Mouse (Mus musculus): Measurements from ENCODE around the gene Chchd3. TPM values are rescaled to one million over a fixed set of nuclear protein-coding genes. Genes with fewer than 3 reads are reported as not detected.
A peak's percentile ranks its signal among the peaks of the same experiment; 100 is the strongest.

The Chchd3 gene
- total RNA-seq, 2 experiments from 2014 or later: 94.9 to 103 TPM

DNA sequence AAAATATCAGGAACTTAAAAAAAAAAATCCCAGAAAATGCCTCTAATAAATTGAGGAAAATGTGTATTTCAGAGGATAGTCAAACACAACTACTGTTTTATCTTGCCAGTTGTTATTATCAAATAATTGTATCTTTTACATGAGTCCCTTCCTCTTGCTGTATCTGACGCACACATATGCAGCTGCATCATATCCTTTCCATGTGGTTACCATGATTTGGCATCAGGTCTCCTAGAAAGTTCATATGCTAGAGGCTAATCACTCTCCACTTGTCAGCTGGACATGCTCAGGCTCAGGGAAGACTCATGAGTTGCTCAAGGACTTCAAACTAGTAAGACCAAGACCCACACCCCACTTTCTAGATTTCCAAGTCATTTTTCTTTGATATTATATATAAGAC is 122.4 kb downstream of the Chchd3 start:
- no peak for DNase-seq (ENCODE audit: extremely low spot score in 1 of 2, low spot score in 1 of 2)

DNA sequence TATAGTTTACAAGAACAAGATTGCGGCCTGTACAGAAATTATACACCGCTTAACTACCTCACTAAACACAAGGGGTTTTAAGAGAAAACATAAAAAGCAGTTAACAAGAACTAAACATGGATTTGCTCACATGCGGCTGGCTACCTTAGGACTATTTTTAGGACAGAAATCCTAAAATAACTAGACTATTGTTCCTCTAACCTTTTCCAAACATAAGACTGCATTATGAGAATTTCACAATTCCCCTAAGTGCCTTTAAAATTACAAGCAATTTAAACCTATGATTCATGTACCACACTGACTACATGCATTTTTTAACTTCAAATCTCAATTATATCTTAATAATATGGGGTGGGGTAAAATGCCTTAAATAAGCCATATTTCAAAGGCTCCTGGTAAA is 123.3 kb downstream of the Chchd3 start:
- no peak for DNase-seq (ENCODE audit: extremely low spot score in 1 of 2, low spot score in 1 of 2)

DNA sequence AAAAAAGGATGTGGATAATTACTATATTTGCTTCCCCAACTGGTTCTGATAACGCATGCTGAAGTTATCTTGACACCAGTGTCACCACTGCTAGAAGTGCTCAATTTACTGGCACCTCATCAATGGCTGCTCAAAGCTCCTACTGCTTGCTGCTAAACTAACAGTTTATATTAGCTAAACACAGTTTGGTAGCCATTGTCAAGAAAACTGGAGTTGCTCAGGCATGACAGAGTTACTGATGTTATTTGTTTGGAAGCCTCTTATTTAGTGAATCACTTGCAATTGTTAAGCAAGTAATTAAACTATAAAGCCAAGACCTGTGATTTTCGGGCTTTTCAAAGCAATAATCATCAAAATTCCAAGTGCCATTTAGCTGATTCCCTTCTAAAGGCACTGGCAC is 123.7 kb downstream of the Chchd3 start:
- DNase-seq (ENCODE audit: extremely low spot score in 1 of 2, low spot score in 1 of 2): no peak

DNA sequence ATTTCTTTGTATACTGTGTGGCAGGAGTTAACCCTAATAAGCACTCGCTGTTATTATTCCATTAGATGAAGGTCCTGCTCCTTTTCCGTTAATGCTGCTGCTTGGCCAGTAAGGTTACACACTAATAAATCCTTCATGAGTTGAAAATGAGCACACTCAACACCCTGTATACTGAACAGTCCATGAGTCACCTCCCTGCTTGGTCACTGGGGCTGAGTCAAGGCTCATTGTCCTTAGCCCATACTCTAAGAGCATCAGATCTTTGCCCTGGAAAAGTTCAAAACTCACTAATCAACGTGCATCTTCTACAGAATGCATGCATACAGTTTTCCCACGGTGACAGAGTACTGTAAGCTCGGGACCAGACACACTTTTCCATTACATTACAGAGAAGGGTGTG is 124.5 kb downstream of the Chchd3 start:
- no peak for DNase-seq (ENCODE audit: extremely low spot score in 1 of 2, low spot score in 1 of 2)

DNA sequence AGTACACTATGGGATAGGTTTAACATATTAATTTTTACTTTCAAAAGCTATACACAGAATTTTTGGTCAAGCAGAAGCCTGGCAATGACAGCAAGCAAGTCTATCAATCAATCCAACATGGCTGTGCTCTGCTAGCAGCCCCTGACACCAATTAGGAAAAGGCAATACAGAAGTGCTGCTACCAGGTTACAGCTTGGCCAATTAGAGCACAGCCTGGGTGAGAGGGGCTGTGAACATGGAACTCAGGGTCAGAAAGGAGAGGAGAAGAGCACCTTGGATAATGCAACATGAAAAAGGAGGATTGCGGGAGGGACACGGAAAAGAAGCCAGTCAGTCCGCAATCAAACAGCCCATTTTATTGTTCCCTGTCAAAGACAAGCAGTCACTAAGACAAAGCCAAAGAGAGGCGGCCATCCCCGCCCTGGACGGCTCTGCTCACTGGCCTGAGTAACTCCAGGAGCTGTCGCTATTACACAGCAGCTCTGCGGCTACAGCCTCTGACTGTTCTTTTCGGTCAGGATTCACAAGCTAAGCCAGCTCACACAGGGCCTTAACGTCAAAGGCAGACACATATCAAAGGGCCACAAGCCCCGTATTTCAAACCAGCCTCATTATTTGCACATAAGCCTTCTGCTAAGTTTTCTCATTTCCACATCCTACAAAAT is 128.8 kb downstream of the Chchd3 start:
- DNase-seq (ENCODE audit: extremely low spot score in 1 of 2, low spot score in 1 of 2): no peak

DNA sequence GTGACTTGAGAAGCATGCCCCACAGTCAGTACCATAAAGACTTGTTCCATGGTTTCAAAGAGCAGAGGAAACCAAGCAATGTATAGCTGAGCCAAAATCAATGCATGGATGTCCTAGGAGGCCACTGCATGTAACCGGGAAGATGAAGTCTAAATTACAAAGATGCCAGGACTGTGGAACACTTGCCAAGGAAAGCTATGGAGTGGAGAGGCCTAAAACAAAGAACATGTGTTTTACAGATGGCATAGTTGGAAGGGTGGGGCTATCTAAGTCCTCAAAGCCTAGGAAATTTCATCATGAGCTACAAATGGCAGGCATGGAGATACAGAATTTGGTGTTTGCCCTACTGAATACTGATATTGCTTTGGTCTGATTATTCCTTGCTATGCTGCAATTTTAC is 137.7 kb downstream of the Chchd3 start:
- DNase-seq (ENCODE audit: extremely low spot score in 1 of 2, low spot score in 1 of 2): no peak

DNA sequence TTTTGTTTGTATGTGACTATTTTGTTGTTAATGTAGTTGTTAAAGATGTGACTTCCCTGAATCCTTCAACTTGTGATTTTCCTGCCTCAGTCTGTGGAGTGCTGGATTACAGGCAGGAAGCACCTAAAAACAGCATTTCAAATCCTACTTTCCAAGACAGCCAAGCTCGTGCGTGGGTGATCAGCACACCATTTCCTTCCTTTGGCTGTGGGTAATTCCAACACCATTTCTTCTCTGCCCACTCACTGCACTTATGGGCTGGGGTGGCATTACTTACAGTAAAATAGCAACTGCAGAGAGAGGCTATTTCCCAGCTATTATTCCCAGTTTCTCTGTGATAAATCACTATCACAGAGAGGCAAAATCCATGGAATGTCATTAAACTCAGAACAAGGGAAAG is 140.0 kb downstream of the Chchd3 start:
- DNase-seq (ENCODE audit: extremely low spot score in 1 of 2, low spot score in 1 of 2): no peak

DNA sequence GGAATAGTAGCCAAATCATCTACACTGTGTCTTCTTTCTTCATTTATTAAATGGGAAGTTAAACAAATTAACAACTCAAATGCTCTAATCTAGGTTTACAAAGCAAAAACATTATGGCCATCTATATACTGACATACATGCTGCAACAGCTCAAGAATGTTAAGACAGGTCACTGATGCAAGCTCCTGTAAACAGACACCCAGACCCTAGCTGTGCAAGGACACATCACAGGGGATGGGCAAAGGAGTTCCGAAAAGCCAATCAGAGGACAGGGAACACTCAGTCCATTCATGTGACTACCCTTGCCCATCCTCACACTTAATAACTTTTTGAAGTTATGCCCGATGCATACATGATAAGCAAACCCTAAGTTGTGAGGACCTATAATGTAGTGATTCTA is 149.4 kb downstream of the Chchd3 start:
- DNase-seq (ENCODE audit: extremely low spot score in 1 of 2, low spot score in 1 of 2): no peak

DNA sequence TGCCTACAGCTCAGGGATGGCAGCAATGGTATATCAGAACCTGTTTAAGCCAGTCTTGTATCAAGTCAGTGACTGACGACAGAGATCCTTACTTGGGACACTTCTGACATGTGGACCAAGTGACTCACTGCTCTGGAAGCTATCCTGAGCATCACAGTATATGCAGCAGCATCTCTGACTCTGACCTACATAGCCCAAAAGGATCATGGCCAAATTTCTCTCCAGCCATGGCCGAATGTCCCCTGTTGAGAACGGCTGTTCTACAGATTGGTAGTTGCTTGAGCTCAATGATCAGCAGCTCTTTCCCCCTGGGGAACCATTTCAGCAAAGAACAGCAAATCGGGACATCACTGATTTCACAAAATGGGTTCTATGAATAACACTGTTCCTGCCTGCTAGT is 161.0 kb downstream of the Chchd3 start:
- no peak for DNase-seq (ENCODE audit: extremely low spot score in 1 of 2, low spot score in 1 of 2)

DNA sequence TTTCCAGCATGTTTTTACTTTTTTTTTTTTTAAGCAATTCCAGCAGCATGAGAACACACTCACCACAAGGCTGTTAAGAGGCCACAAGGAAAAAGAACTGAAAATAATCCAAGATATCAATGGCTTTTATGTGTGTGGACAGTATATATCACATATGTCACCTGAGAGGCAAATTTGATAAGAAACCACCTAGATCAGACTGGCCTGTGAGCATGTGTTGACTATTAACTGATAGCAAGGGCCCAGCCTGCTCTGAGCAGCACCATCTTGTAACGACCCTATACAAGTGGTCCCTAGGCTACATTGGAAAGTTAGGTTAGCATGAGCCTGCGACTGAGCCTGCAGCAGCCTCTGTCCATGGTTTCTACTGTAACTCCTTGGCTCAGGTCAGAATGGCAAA is 166.0 kb downstream of the Chchd3 start:
- DNase-seq (ENCODE audit: extremely low spot score in 1 of 2, low spot score in 1 of 2): no peak

DNA sequence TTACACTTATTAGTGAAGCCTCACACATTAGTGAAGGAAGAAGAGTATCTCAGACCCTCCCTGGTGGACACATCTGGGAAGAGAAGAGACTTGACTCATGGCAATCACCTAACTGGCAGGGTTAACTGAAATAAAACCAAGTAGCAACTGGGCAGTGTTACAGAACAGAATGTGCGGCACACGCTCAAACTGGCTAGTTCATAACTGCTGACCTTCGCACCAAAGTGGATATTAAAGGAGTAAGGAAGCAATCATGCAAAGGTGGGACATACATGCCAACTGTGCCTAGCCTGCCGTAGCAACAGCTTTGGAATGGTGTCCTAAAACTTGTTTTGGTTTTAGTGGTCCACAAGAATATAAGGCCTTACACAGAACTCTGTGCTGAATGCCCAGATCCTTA is 169.3 kb downstream of the Chchd3 start:
- no peak for DNase-seq (ENCODE audit: extremely low spot score in 1 of 2, low spot score in 1 of 2)

DNA sequence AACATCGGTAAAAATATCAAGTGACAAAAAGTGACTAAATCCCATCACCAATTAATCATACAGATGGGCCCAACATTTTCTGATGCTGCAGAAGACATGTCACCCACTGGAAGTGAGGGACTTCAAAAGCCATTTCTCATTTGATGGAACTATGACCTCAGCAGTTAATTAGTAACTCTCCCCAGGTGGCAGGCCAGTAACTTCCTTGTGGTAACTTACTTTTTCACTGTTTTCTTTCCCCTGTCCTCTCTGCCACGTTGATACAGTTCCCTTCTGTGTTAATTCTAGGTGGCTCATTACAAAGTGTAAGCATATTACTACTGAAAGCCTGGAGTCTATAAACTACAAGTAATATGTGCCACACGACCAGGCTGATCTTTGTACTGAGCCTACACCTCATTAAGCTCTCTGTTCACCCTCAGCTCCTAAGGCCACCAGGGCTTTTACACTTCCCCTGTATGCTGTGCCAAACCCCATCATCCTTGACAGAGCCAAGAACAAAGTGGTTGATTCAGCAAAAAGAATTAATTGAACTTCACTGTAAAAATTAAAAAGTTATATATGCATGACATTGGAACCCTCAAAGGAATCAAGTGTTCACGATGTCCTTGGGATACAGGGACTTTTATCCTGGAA is 171.0 kb downstream of the Chchd3 start:
- no peak for DNase-seq (ENCODE audit: extremely low spot score in 1 of 2, low spot score in 1 of 2)

DNA sequence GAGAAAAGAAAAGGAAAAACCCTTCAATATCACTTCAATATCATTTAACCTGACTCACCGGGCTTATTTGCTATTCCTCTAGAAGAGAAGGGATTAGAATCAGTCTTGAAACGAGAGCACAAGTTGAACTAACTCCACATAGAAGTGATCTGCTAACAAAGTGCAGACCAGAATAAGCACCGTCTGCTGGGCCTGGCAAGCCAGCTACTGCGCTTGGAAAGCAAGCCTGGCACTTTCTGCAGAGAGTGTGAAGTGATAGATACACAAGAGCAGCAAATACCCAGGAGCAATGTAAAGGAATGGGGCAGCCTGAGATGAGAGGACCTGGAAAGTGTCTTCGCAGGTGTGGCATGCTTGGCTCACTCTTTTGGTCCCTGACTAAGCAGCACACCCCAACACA is 181.5 kb downstream of the Chchd3 start:
- peak in 1 of 2 experiments; percentile 21 for DNase-seq (ENCODE audit: extremely low spot score in 1 of 2, low spot score in 1 of 2)

DNA sequence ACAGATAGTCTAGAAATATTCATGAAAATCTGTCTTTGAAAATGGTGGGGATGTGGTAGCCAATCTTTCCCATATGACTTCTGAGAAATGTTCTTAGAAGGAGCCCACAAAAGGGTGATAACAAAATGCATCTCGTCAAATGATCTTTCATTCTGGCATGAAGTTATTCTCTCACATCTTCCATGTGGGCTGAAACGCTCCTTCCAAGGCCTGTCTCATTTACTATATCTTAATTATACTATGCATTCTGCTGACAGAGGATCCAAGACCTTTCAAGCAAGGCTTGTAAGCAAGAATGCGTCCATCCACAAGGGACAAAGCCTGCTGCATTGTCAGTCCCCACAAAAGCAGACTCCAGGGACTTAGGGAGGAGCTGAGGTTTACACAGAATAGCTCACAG is 185.9 kb downstream of the Chchd3 start:
- DNase-seq (ENCODE audit: extremely low spot score in 1 of 2, low spot score in 1 of 2): no peak

DNA sequence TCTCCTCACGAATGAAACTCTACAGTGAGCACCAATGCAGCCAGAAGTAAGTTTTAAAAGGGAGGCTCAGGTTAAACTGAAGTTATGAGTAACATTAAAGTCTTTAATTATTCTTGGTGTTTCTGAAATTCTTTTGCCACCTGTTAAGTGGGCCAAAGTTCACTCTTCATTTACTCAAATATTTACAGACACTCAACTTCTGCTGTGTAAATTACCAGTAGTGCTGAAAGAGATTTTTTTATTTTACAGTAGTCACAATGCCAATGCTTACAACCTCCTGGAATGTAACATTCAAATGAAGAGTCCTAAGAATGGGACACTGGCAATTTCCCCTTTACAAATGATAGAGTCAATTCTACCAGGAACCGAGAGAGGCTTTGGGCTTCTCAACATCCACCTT is 187.3 kb downstream of the Chchd3 start:
- no peak for DNase-seq (ENCODE audit: extremely low spot score in 1 of 2, low spot score in 1 of 2)

DNA sequence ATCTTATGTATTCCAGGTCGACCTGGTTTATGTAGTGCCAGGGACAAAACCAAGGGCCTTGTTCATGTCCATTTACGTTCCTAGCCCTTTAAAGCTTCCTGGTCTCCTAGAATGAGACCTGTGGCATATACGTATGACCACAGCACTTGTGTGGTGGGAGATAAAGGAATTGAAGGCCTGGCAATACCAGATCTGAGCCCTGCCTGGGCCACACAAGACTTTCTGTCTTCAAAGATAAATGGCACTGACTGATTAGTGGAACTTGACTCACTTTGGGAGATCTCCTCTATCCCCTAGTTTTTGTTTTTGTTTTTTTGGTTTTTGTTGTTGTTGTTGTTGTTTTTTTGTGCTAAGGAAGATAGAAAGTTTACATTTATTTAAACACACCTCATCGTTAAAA is 209.1 kb downstream of the Chchd3 start:
- DNase-seq (ENCODE audit: extremely low spot score in 1 of 2, low spot score in 1 of 2): no peak

DNA sequence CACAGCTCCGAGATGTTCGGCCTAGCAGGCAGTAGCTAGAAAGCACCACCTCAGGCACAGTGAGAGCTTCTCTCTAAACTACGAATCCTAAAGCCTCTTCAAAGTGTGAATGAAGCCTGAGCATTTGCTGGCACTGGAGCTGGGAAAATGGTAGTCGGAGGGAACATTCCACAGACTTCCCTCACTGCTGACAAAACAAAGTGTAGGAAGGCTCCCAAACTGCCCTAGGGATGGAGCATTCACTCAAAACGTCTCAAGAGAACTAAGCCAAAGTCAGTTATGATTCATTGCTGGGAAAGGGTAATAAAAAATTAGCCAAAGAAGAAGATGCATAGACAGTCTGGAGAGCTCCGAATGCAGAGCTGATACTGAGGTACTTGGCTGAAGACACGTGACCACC is 211.1 kb downstream of the Chchd3 start:
- DNase-seq (ENCODE audit: extremely low spot score in 1 of 2, low spot score in 1 of 2): no peak

DNA sequence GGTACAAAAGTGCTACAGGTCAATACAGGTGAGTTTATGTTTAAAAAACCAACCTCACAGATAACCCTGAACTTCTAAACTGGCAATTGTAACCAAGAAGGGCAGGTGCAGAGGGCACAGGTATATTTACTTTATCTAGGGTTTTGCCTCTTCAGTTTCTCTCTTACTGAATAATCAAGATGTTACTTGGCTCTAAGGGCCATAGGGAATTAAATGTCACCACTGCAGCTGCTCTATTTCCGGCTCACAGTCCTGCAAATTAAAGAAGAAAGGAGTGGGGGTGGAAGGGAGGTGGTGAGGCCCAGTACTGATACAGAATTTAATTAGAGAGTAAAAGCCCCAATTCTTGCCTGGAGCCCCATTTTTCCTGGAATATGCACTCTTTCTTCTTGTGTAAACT is 214.6 kb downstream of the Chchd3 start:
- DNase-seq (ENCODE audit: extremely low spot score in 1 of 2, low spot score in 1 of 2): no peak

DNA sequence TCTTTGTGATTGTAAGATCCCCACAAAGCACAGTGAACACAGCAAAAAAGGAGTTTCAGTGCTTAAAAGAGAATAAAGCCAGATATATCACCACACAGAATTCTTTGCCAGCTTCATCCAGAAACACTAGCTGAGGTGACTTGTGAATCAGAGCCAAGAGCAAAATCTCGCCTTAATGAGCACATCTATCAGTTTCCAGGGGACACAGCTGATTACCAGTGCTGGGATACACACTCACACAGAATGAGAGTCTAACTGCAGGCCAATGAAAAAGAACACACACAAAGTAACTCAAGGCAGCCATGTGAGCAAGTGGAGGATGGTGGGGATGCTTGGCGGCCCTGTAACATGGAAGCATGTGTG is 222.1 kb downstream of the Chchd3 start:
- no peak for DNase-seq (ENCODE audit: extremely low spot score in 1 of 2, low spot score in 1 of 2)

DNA sequence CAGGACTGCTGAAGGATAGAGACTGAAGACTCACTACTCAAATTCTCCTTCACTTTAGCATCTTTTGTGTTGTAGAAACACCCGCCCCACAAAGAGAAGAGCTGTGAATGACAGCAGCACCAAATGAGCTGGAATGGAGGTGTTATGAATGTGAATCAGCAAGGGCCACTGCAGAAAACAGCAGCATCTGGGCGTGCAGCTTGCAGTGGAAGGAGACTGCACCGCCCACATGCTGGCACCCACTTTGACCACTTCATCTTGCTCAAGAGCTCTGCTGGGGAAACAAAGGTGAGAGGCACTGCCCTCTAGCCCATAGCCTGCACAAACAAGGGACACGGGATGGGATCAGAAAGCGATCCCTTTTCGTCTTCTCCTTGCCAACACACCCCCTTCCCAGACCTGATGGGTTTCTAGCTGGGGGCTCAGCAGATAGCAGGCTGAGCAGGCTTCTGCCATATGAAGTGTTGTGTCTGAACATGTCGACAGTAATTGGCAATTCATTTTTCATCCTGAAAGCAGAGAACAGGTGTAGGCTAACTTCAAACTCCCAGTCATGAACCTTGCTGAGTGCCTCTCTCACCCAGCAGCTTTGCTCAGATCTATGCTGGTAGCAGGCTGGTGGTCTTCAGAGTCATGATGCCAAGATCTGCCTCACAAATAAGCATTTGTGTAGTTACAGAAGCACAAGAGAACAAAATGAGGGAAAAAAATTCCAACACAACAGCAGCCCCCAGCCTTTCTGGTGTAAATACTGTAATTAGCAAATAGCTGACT is 222.7 kb downstream of the Chchd3 start:
- DNase-seq (ENCODE audit: extremely low spot score in 1 of 2, low spot score in 1 of 2): peak; percentile 10 to 13

DNA sequence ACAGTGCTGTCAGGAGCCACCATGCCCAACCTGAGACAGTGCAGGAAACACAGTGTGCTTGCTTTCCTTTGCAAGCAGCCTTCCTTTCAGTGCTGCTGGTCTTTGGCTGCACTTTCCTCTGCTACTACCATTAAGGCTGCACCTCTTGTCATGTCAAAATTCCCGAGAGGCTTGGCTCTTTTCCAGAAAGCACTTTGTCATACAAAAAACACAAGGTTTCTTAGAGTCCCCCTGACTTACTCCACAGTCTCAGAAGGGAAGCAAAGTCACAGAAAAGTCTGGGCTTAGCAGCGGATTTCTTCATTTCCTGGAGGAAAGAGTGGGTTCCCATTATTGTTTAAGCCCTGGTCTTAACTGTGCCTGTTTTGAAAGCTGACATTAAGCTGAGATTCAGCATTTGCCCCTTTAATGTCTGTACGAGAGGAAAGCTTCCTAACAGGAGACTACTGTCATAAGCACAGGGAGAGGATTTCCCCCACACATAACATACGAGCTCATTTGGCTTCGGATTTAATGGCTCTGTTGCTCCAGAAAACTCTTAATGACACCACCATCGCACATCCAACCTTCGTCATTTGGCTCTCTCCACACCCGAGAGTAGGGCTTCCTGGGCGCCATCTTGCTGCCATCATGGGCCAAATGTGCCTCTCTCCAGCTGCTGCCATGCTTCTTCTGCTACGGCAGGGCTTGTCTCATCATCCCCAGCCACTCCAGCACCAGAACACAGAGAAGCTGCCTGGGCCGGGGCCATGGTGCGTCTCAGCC is 236.0 kb downstream of the Chchd3 start:
- DNase-seq (ENCODE audit: extremely low spot score in 1 of 2, low spot score in 1 of 2): no peak

Data from layer of hippocampus, postnatal 25 days (tissue).